In genomic region chr12:87274853-87275831, GRCm38 (mm10) we compare ENCODE assay signal across 26 mouse cellular contexts. TPM values are rescaled to one million over a fixed set of nuclear protein-coding genes. Genes with fewer than 3 reads are reported as not detected.
DNase-seq lines count a peak whose midpoint lies in the region; ATAC-seq and TF ChIP-seq lines count a peak whose summit lies in the region.
"Had no signal": no experiment of that assay in that cellular context is flagged by ENCODE, and none has a peak within 500 bp of the region (broad histone marks: within the 10 kb centered on the region; RNA-seq: fewer than 3 reads in every experiment).

No protein-coding gene starts in this region.

- H3K27me3 ChIP-seq in CH12.LX (replicated peaks): no peaks in the 10 kb centered on the region
- H3K27me3 ChIP-seq in liver, embryonic 11.5 days (replicated peaks; ENCODE audit: control insufficient read depth, insufficient read depth, low read length): no peaks in the 10 kb centered on the region
- no peaks in the 10 kb centered on the region for H3K27me3 ChIP-seq in hindbrain, embryonic 11.5 days (ENCODE audit: control insufficient read depth, insufficient read depth, low read length)
- H3K27me3 ChIP-seq: heart, embryonic 13.5 days; kidney, embryonic 15.5 days; limb, embryonic 12.5 days; lung, embryonic 15.5 days had no signal

- 67% methylated on average over 9 of the region's 9 CpGs for WGBS in liver, embryonic 11.5 days
- 47% methylated on average over 9 of the region's 9 CpGs for WGBS in macrophage (ENCODE audit: missing documents)
- 91% methylated on average over 9 of the region's 9 CpGs for WGBS in hindbrain, embryonic 11.5 days

- H3K36me3 ChIP-seq in CH12.LX (replicated peaks in 1 of 2; ENCODE audit: control insufficient read depth in 1 of 2, insufficient read depth in 1 of 2, low read length in 1 of 2) (peaks cover 59 to 90% of the 10 kb centered on the region in 2 experiments), macrophage (ENCODE audit: inconsistent target) (peaks cover 36% of the 10 kb centered on the region)
- peaks cover 50% of the 10 kb centered on the region for H3K36me3 ChIP-seq in liver, embryonic 11.5 days (ENCODE audit: control insufficient read depth, insufficient read depth, low read length)
- H3K36me3 ChIP-seq in hindbrain, embryonic 11.5 days (ENCODE audit: control insufficient read depth, insufficient read depth, low read length): peaks cover 19% of the 10 kb centered on the region

- H3K4me3 ChIP-seq in CH12.LX (replicated peaks in 1 of 3; ENCODE audit: low read depth in 2 of 3, low read length in 2 of 3, poor library complexity in 1 of 3) (no peak overlapping the region), macrophage (ENCODE audit: inconsistent target) (no peak overlapping the region)
- no peak overlapping the region for H3K4me3 ChIP-seq in liver, embryonic 11.5 days (ENCODE audit: low read depth, low read length)
- no peak overlapping the region for H3K4me3 ChIP-seq in hindbrain, embryonic 11.5 days (ENCODE audit: low read depth, low read length)
- H3K4me3 ChIP-seq: forebrain, embryonic 10.5 days; heart, embryonic 13.5 days; kidney, embryonic 15.5 days; limb, embryonic 12.5 days; lung, embryonic 15.5 days had no signal

- no peak; the same call in 1 of the 2 replicates for TF ChIP-seq POLR2A in CH12.LX (IDR thresholded peaks at IDR 0.05; ENCODE audit: low read depth, low read length)

- in situ Hi-C loops in CH12.LX (cut with MboI; ENCODE audit: low pct_ligation_motif_present, low pct_unique_long_range_greater_than_20kb, low sequenced_read_pairs): loop anchor here (10.0 kb wide), 1 partner anchor 50 kb away; no protein-coding TSS in a partner anchor

- peak; percentile 53 for ATAC-seq in liver, embryonic 11.5 days (replicated peaks; ENCODE audit: low FRiP score)
- no peak for ATAC-seq in hindbrain, embryonic 11.5 days (ENCODE audit: low FRiP score)
- no peak for ATAC-seq in frontal cortex, adult (ENCODE audit: low TSS enrichment)
- ATAC-seq: forebrain, postnatal 0 days; midbrain, embryonic 16.5 days had no signal

- no peaks in the 10 kb centered on the region for H3K9me3 ChIP-seq in CH12.LX (replicated peaks; ENCODE audit: low read length)
- no peaks in the 10 kb centered on the region for H3K9me3 ChIP-seq in liver, embryonic 11.5 days (ENCODE audit: control insufficient read depth, low read length)
- H3K9me3 ChIP-seq in hindbrain, embryonic 11.5 days (ENCODE audit: control insufficient read depth, low read length): no peaks in the 10 kb centered on the region
- H3K9me3 ChIP-seq: forebrain, embryonic 10.5 days; heart, embryonic 13.5 days; kidney, embryonic 15.5 days; limb, embryonic 12.5 days; lung, embryonic 15.5 days had no signal

- H3K79me2 ChIP-seq in CH12.LX (replicated peaks; ENCODE audit: control insufficient read depth, extremely low read depth, insufficient read depth, poor library complexity, severe bottlenecking) (no peaks in the 10 kb centered on the region), macrophage (ENCODE audit: inconsistent target) (peaks cover 12% of the 10 kb centered on the region)

- TF ChIP-seq RAD21 in CH12.LX (IDR thresholded peaks at IDR 0.05; ENCODE audit: low read depth, low read length): no peak

- H3K9ac ChIP-seq in CH12.LX (ENCODE audit: insufficient read depth, low read depth): no peak overlapping the region
- H3K9ac ChIP-seq in liver, embryonic 11.5 days (ENCODE audit: low read depth, low read length): no peak overlapping the region
- no peak overlapping the region for H3K9ac ChIP-seq in hindbrain, embryonic 11.5 days (ENCODE audit: low read depth, low read length)
- H3K9ac ChIP-seq: forebrain, postnatal 0 days; heart, embryonic 13.5 days; hindbrain, embryonic 14.5 days; kidney, embryonic 15.5 days; limb, embryonic 12.5 days; lung, embryonic 15.5 days had no signal

- dilution Hi-C loops in CH12.LX (cut with MboI; ENCODE audit: extremely low pct_ligation_motif_present, extremely low pct_unique_long_range_greater_than_20kb, low sequenced_read_pairs): no loop called here

- no peak for DNase-seq in CH12.LX (ENCODE audit: extremely low read depth)
- peak; percentile 41 for DNase-seq in R1 (ENCODE audit: low read depth, low spot score)
- DNase-seq in liver, embryonic 11.5 days (ENCODE audit: low spot score): peak; percentile 28
- DNase-seq in layer of hippocampus, postnatal 10 days (ENCODE audit: low spot score in 2 of 2): no peak
- DNase-seq in hindbrain, embryonic 11.5 days (ENCODE audit: low spot score): no peak
- DNase-seq in gastrocnemius, postnatal 10 days: no peak
- DNase-seq: adrenal gland, postnatal 14 days; cerebellum, adult 18-20 months; cerebellum, postnatal 25 days; embryo, embryonic 11 days; forebrain, postnatal 0 days; heart, adult 11 months; retina, postnatal 1 day; right cerebral cortex, postnatal 4 days; thymus, postnatal 36 days had no signal

- H3K27ac ChIP-seq in CH12.LX (ENCODE audit: insufficient read depth, low read depth) (no peak overlapping the region), macrophage (peak overlapping the region; percentile 54)
- peak overlapping the region; percentile 32; the same call in 1 of the 2 replicates for H3K27ac ChIP-seq in liver, embryonic 11.5 days (ENCODE audit: low read depth, low read length)
- no peak overlapping the region for H3K27ac ChIP-seq in hindbrain, embryonic 11.5 days (ENCODE audit: low read depth, low read length)
- H3K27ac ChIP-seq: forebrain, embryonic 10.5 days; heart, embryonic 13.5 days; hindbrain, embryonic 14.5 days; kidney, embryonic 15.5 days; limb, embryonic 12.5 days; lung, embryonic 15.5 days had no signal

- no peak overlapping the region for H3K4me2 ChIP-seq in CH12.LX (ENCODE audit: insufficient read depth, low read depth, poor library complexity, severe bottlenecking)
- no peak overlapping the region for H3K4me2 ChIP-seq in liver, embryonic 11.5 days
- no peak overlapping the region for H3K4me2 ChIP-seq in hindbrain, embryonic 11.5 days (replicated peaks; ENCODE audit: low read depth, low read length)
- H3K4me2 ChIP-seq: heart, embryonic 13.5 days; hindbrain, embryonic 14.5 days; kidney, embryonic 15.5 days; limb, embryonic 12.5 days; lung, embryonic 15.5 days had no signal

- H3K4me1 ChIP-seq in CH12.LX (ENCODE audit: control insufficient read depth in 1 of 2, insufficient read depth in 2 of 2): peaks cover 0 to 42% of the 10 kb centered on the region in 2 experiments; a peak in 2 of 4 replicates
- peaks cover 21% of the 10 kb centered on the region for H3K4me1 ChIP-seq in liver, embryonic 11.5 days (replicated peaks; ENCODE audit: control insufficient read depth, insufficient read depth, low read length)
- H3K4me1 ChIP-seq in hindbrain, embryonic 11.5 days (replicated peaks; ENCODE audit: control insufficient read depth, insufficient read depth, low read length): no peaks in the 10 kb centered on the region

- TF ChIP-seq EP300 in CH12.LX (IDR thresholded peaks at IDR 0.05; ENCODE audit: low read length): no peak

- no peak for TF ChIP-seq CTCF in CH12.LX (conservative IDR thresholded peaks at IDR 0.05 in 1 of 2, IDR thresholded peaks at IDR 0.05 in 1 of 2; ENCODE audit: low read depth in 2 of 2, low read length in 2 of 2)

RNA-seq across cellular contexts. Expression of gene Ahsa1, which starts 8.9 kb away (rescaled TPM):
- total RNA-seq in CH12.LX (2012; rRNA removed): 288 and 397 TPM in 2 replicates
- total RNA-seq in CH12.LX (2014; rRNA removed): 456 and 483 TPM in 2 replicates
- polyA plus RNA-seq in CH12.LX (2012; ENCODE audit: insufficient read length, low read depth): 392 and 523 TPM in 2 replicates
- polyA plus RNA-seq in liver, embryonic 11.5 days (2014; fragmentation: Nextera tagmentation; extraction: Ambion mirVana): 296 and 310 TPM in 2 replicates
- 100 to 1,000 TPM in 3 of 26 experiments, 10 to 100 TPM in 23; 25.2 to 122 (median 54.0) TPM for total RNA-seq in macrophage (2018; cell fraction: chromatin; rRNA removed)
- 100 to 1,000 TPM; 179 to 317 (median 235) TPM for total RNA-seq in macrophage (2018; cell fraction: cytosol; rRNA removed)
- 100 to 1,000 TPM in 12 of 26 experiments, 10 to 100 TPM in 14; 64.5 to 239 (median 97.0) TPM for total RNA-seq in macrophage (2018; cell fraction: nucleus; rRNA removed)
- polyA plus RNA-seq in macrophage (2018): 198 to 597 TPM (median 364 TPM) in 3 replicates
- 100 to 1,000 TPM; 151 to 153 TPM for total RNA-seq in layer of hippocampus, postnatal 10 days (2021)
- polyA plus RNA-seq in hindbrain, embryonic 11.5 days (2014; fragmentation: Nextera tagmentation; extraction: Ambion mirVana): 210 and 222 TPM in 2 replicates
- 100 to 1,000 TPM; 104 to 108 TPM for total RNA-seq in gastrocnemius, postnatal 10 days (2021)

RNA-seq across cellular contexts. Expression of gene Vipas39, which starts 9.1 kb away (rescaled TPM):
- 32.1 and 33.7 TPM in 2 replicates for total RNA-seq in CH12.LX (2012; rRNA removed)
- 44.4 and 47.2 TPM in 2 replicates for total RNA-seq in CH12.LX (2014; rRNA removed)
- polyA plus RNA-seq in CH12.LX (2012; ENCODE audit: insufficient read length, low read depth): 27.9 and 30.2 TPM in 2 replicates
- polyA plus RNA-seq in liver, embryonic 11.5 days (2014; fragmentation: Nextera tagmentation; extraction: Ambion mirVana): 23.8 and 26.5 TPM in 2 replicates
- 100 to 1,000 TPM in 20 of 26 experiments, 10 to 100 TPM in 6; 59.7 to 286 (median 145) TPM for total RNA-seq in macrophage (2018; cell fraction: chromatin; rRNA removed)
- total RNA-seq in macrophage (2018; cell fraction: cytosol; rRNA removed): 100 to 1,000 TPM in 18 of 26 experiments, 10 to 100 TPM in 8; 86.9 to 143 (median 107) TPM
- 100 to 1,000 TPM in 10 of 26 experiments, 10 to 100 TPM in 16; 57.2 to 164 (median 87.3) TPM for total RNA-seq in macrophage (2018; cell fraction: nucleus; rRNA removed)
- polyA plus RNA-seq in macrophage (2018): 106 to 155 TPM (median 136 TPM) in 3 replicates
- 10 to 100 TPM; 54.9 to 61.5 TPM for total RNA-seq in layer of hippocampus, postnatal 10 days (2021)
- polyA plus RNA-seq in hindbrain, embryonic 11.5 days (2014; fragmentation: Nextera tagmentation; extraction: Ambion mirVana): 62.3 and 65.6 TPM in 2 replicates
- total RNA-seq in gastrocnemius, postnatal 10 days (2021): 10 to 100 TPM; 12.1 to 14.5 TPM

RNA-seq across cellular contexts. Expression of gene Ism2, which starts 24.4 kb away (rescaled TPM):
- total RNA-seq in CH12.LX (2012; rRNA removed) (0.08 TPM in 2 replicates), CH12.LX (2014; rRNA removed) (not detected in 2 replicates)
- polyA plus RNA-seq in CH12.LX (2012; ENCODE audit: insufficient read length, low read depth) (0.16 TPM in 1 of 2 replicates, not detected in the other), macrophage (2018) (0.19 TPM in 1 of 3 replicates, not detected in the others)
- polyA plus RNA-seq in liver, embryonic 11.5 days (2014; fragmentation: Nextera tagmentation; extraction: Ambion mirVana): 0.23 and 0.38 TPM in 2 replicates
- under 1 TPM in 5 of 26 experiments, not detected in 21; 0.36 to 0.49 (median 0.45) TPM for total RNA-seq in macrophage (2018; cell fraction: chromatin; rRNA removed)
- under 1 TPM in 19 of 26 experiments, not detected in 7; 0.05 to 0.27 (median 0.14) TPM for total RNA-seq in macrophage (2018; cell fraction: cytosol; rRNA removed)
- 1 to 10 TPM in 1 of 26 experiments, under 1 TPM in 9, not detected in 16; 0.17 to 3.4 (median 0.53) TPM for total RNA-seq in macrophage (2018; cell fraction: nucleus; rRNA removed)
- under 1 TPM; 0.55 to 0.62 TPM for total RNA-seq in layer of hippocampus, postnatal 10 days (2021)
- 0.63 and 0.99 TPM in 2 replicates for polyA plus RNA-seq in hindbrain, embryonic 11.5 days (2014; fragmentation: Nextera tagmentation; extraction: Ambion mirVana)
- total RNA-seq in gastrocnemius, postnatal 10 days (2021): not detected
- total RNA-seq: adrenal gland, postnatal 14 days; gastrocnemius, adult 18-20 months; heart, postnatal 25 days had no signal

RNA-seq across cellular contexts. Expression of gene Noxred1, which starts 36.6 kb away (rescaled TPM):
- total RNA-seq in CH12.LX (2012; rRNA removed) (5.1 and 5.2 TPM in 2 replicates), CH12.LX (2014; rRNA removed) (6.9 and 8.0 TPM in 2 replicates)
- polyA plus RNA-seq in CH12.LX (2012; ENCODE audit: insufficient read length, low read depth) (10.0 and 10.4 TPM in 2 replicates), macrophage (2018) (0.31 to 0.40 TPM (median 0.32 TPM) in 3 replicates)
- polyA plus RNA-seq in liver, embryonic 11.5 days (2014; fragmentation: Nextera tagmentation; extraction: Ambion mirVana): 0.48 and 0.96 TPM in 2 replicates
- 10 to 100 TPM in 3 of 26 experiments, 1 to 10 TPM in 21, under 1 TPM in 1, not detected in 1; 1.00 to 15.3 (median 2.7) TPM for total RNA-seq in macrophage (2018; cell fraction: chromatin; rRNA removed)
- under 1 TPM; 0.05 to 0.35 (median 0.24) TPM for total RNA-seq in macrophage (2018; cell fraction: cytosol; rRNA removed)
- 1 to 10 TPM in 19 of 26 experiments, under 1 TPM in 7; 0.54 to 8.8 (median 2.0) TPM for total RNA-seq in macrophage (2018; cell fraction: nucleus; rRNA removed)
- total RNA-seq in layer of hippocampus, postnatal 10 days (2021): 1 to 10 TPM; 1.1 to 1.5 TPM
- 1.1 and 2.0 TPM in 2 replicates for polyA plus RNA-seq in hindbrain, embryonic 11.5 days (2014; fragmentation: Nextera tagmentation; extraction: Ambion mirVana)
- total RNA-seq in gastrocnemius, postnatal 10 days (2021): under 1 TPM in 1 of 2 experiments, not detected in 1; 0.27 TPM

Comparison
In these comparisons a context has a peak if more than half of its experiments do, and no peak if none do; other contexts are left out.
1. DNase-seq: peak in R1 (single experiment) and liver, embryonic 11.5 days (single experiment); none in CH12.LX (single experiment), layer of hippocampus, postnatal 10 days (0 of 2), hindbrain, embryonic 11.5 days (single experiment) and gastrocnemius, postnatal 10 days (single experiment).
2. H3K27ac ChIP-seq: peak in liver, embryonic 11.5 days (single experiment) and macrophage (single experiment); none in CH12.LX (single experiment) and hindbrain, embryonic 11.5 days (single experiment).